Mouse (Mus musculus) adrenal gland, adult 8-10 months (tissue): ENCODE measurements at regions not wholly inside any gene's neighbourhood (a gene's known extent, or its start where the extent isn't known, plus 50 kb on each side); places are given as distances from the start of the nearest gene placed in this dataset.

Source experiments
- DNase-seq: peaks from one replicate; pipeline ENCODE4 v3.0.0; 2022

- no peak for DNase-seq
These were observed 117.4 kb upstream of the Gm14444 start for GRCm38 (mm10) chr2:174892658-174893057.

GRCm38 (mm10) chr2:174897424-174897823, 112.6 kb upstream of the Gm14444 start:
- peak; percentile 9 for DNase-seq

DNA sequence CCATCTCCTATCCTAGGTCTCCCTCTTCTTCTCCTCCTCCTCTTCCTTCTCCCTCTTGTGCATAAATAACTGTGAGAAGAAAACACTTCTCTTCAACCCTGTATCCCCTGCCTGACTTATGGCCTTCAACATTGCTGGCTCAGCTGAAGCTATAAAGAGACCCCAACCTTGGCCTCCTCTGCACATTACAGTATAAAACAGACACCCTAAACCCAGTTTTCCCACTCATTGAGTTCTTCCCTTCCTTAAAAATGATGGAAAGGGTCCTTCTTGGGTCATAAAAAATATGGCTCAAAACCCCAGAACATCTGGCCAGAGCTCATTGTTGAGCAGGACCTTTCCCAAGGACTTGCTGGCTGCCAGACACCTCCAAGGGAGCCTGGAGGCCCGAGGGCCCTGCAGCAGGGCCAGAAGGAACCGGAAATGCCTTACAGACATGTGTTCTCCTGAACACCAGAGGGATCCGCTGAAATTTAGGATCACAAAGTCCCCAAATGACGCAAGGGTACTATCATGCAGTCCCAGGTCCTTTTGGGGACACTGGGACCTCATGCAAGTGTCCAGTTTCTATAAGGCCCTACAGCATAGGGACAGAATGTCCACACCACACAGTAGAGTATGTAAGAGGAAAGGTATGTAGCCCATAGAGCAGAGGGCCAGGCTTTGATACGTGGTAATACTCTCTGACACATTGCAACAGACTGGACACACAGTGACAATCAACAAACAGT, 109.9 kb upstream of the Gm14444 start:
- no peak for DNase-seq

DNA sequence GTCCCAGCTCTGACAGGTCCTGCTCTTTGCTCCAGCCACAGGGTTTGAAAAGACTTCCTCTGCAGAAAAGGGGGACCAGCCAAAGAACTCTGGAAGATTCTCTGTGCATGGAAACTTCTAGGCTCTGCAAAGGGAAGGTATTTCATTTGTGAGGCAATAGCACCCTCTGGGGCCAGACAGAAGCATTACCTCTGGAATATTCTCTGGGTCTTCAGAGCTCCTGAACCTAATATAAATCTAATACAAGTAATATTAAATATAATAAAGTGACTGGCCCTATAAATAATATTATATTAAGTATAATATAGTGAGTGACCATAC, 109.4 kb upstream of the Gm14444 start:
- peak; percentile 9 for DNase-seq

DNA sequence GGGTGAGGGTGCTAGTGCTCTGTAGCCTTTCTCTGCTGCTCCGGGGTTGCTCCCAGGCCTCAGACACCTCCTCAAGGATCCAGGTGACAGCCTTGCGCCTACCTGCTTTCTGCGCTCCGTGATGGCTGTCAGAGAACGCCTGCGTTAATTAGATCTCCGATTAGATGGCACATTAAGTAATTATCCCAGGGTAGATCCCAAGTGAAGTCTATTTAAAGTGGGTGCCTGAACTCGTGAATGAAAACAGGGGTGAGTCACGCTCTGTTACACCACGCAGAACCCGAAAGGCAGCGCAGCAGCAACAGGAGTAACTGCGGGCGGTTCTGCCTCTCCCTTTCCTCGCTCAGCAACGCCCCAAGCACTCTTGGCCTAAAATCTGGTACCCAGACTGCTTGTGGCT, 108.2 kb upstream of the Gm14444 start:
- DNase-seq = no peak

DNA sequence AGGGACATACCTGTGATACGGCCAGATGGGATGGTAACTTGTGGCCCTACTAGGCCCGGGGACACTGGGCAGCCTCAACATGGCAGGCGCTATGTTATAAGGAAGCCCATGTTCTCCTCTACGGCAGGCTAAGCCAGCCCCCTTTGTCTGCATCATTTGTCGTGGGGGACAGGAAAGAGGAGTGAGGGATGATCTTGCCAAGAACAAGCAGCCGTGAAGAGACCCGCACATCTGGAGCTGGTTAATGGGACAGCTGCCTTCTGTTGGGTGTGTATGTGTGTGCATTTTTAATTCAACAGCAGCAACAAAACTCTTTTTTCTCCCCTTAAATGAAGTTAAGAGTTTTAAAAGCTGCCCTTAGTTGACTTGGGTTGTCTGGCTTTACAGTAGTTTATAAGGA, 106.4 kb upstream of the Gm14444 start:
- no peak for DNase-seq

DNA sequence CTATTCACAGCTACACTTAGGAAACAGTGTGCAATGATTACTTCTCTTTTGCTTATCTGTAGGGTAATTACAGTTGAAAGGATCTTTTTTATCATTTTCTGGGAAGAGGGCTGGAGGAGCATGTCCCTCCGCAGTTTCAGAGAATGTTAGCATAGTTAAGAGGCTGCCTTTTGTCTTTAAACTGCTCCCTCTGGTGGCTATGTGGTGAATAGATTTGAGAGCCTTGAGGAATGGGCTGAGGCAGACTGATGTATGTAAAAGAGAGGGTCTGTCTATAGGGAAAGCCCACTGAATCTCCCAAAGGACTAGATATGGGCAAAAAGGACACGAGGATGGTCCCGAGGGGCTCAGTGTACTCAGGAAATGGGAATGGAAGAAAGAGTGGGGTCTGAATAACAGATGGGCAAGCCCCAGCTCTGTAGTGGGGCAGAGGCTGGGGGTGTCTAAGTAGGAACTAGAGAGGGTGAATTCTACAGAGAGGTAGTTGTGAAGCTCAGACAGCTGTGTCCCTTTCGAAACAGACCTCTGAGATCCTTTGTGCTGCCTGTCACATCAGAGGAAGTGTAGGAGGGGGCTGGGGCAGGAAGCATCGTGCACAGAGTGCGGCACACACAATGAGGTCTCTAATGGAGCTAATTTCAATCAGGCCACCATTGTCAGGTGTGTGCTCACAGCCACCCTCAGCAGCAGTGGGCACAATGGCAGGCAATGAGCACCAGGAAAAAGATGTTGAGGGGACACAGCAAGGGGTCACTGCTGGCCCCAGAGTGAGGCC, 104.0 kb upstream of the Gm14444 start:
- no peak for DNase-seq

GRCm38 (mm10) chr2:174917146-174917905, 92.7 kb upstream of the Gm14444 start:
- no peak for DNase-seq

GRCm38 (mm10) chr2:174917975-174918374, 92.1 kb upstream of the Gm14444 start:
- DNase-seq = no peak

GRCm38 (mm10) chr2:174922208-174922607, 87.8 kb upstream of the Gm14444 start:
- DNase-seq = no peak

DNA sequence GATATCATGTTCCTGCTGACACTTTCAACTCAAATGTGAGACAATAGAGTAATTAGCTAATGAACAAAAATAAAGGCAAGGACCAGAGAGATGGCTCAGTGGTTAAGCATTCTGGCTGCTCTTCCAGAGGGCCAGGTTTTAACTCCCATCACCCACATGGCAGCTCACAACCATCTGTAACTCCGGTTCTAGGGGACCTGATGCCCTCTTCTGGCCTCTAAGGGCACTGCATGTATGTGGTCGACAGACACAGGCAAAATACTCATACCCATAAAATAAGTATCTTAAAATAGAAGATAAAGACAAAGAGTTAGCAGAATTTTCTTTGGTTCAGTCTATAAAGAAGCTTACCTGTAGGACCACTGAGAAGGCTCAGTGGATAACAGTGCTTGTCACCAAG, 80.3 kb upstream of the Gm14444 start:
- no peak for DNase-seq

DNA sequence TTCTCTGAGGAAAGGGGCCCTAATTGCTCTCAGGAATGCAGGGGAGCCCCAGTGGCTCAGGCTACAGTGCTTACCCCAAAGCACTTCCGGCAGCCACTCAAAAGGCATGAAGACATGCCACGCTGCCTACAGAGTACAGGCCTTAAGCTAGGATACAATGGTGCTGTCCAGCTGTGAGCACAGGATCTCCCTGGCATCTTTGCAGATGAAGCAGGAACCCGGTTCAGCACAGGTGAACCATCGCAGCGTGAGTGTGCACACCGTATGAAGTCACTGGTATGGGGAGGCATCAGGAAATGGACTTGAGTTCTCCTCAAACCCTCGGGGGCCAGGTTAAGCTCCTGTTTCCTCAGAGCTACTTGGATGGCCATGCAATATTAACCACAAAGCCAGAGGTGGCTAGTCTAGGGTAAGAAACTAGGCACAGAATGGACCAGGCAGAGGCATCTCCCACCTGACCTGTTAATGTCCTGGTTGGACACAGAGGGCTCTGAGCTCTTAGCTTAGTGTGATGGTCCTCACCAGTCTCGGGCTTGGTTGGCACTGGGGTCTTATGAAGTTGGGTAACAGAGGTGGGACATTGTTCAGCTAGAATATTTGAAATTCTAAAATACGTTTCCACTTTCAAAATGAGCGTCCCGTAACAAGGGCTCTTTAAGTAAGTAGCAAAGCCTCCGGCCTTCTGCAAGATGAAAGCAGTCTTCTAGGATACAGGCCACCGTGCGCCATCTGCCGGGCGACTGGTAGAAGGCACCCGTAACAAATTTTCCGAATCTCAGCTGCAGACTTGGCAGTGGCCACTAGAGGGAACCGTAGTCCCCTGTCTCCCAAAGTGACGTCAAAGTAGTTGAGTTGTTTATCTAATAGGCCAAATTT, 77.7 kb upstream of the Gm14444 start:
- peak; percentile 76 for DNase-seq

DNA sequence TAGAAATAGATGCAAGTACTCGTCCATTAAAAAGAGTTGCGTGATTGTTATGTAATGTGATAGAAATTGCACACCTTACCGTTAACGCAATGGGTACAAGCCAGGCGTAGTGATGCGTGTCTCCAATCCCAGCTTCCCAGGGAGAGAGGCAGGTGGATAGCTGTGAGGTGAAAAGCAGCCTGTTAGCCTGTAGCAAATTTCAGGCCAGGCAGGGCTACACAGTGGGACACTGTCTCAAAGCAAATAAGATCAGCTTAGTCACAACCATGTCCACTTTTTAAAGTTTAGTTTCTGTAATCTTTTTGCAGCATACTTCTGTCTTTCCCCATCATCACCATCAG, 77.1 kb upstream of the Gm14444 start:
- no peak for DNase-seq

GRCm38 (mm10) chr2:174936665-174937064, 73.4 kb upstream of the Gm14444 start:
- DNase-seq = no peak

GRCm38 (mm10) chr2:174937930-174938329, 72.1 kb upstream of the Gm14444 start:
- no peak for DNase-seq

- DNase-seq = no peak
These were observed 67.8 kb upstream of the Gm14444 start for GRCm38 (mm10) chr2:174942221-174942620.

GRCm38 (mm10) chr2:174948106-174948505, 61.9 kb upstream of the Gm14444 start:
- DNase-seq = no peak
